10 mouse cellular contexts compared by ENCODE assay signal in genomic region chr4:106953760-106954159, GRCm38 (mm10). TPM values are rescaled to one million over a fixed set of nuclear protein-coding genes. Genes with fewer than 3 reads are reported as not detected.
DNase-seq lines count a peak whose midpoint lies in the region; ATAC-seq and TF ChIP-seq lines count a peak whose summit lies in the region.
"Had no signal": no experiment of that assay in that cellular context is flagged by ENCODE, and none has a peak within 500 bp of the region (broad histone marks: within the 10 kb centered on the region; RNA-seq: fewer than 3 reads in every experiment).

No protein-coding gene starts in this region.

- no peak for ATAC-seq in midbrain, embryonic 12.5 days (ENCODE audit: low FRiP score, low read depth)
- ATAC-seq in activated CD4-positive, CD25-positive, alpha-beta regulatory T cell, adult 4 months = no peak

- no peaks in the 10 kb centered on the region for H3K27me3 ChIP-seq in midbrain, embryonic 12.5 days
- H3K27me3 ChIP-seq: embryonic facial prominence, embryonic 15.5 days had no signal

- H3K4me3 ChIP-seq in left cerebral cortex, adult 2 months = no peak overlapping the region
- no peak overlapping the region for H3K4me3 ChIP-seq in midbrain, embryonic 12.5 days
- H3K4me3 ChIP-seq: embryonic facial prominence, embryonic 15.5 days had no signal

- no peak for DNase-seq in left cerebral cortex, adult 2 months (ENCODE audit: extremely low spot score in 1 of 2, low spot score in 2 of 2)
- DNase-seq in left cerebral cortex, postnatal 36 days (ENCODE audit: low spot score in 2 of 2) = no peak
- peak; percentile 92 for DNase-seq in brain, adult 2 months (ENCODE audit: low read depth, low spot score)
- peak; percentile 89 for DNase-seq in cerebellum, postnatal 25 days
- no peak for DNase-seq in spleen, postnatal 4 days (ENCODE audit: low spot score in 2 of 2)

- no peaks in the 10 kb centered on the region for H3K9me3 ChIP-seq in midbrain, embryonic 12.5 days
- H3K9me3 ChIP-seq: embryonic facial prominence, embryonic 15.5 days; G1E had no signal

- no peak overlapping the region for H3K4me2 ChIP-seq in midbrain, embryonic 12.5 days (replicated peaks)
- H3K4me2 ChIP-seq: embryonic facial prominence, embryonic 15.5 days had no signal

- H3K36me3 ChIP-seq in midbrain, embryonic 12.5 days = peaks cover 9% of the 10 kb centered on the region; the same call in 1 of the 2 replicates

- TF ChIP-seq CTCF in left cerebral cortex, adult 2 months (IDR thresholded peaks at IDR 0.05) = no peak

- H3K9ac ChIP-seq in midbrain, embryonic 12.5 days (replicated peaks) = 0 out of 2 replicates have a peak overlapping the region, but pooled peaks have one; percentile 7
- H3K9ac ChIP-seq: embryonic facial prominence, embryonic 15.5 days had no signal

- H3K27ac ChIP-seq in left cerebral cortex, adult 2 months = peak overlapping the region; percentile 79
- H3K27ac ChIP-seq in midbrain, embryonic 12.5 days (replicated peaks) = 0 out of 2 replicates have a peak overlapping the region, but pooled peaks have one; percentile 4
- H3K27ac ChIP-seq: embryonic facial prominence, embryonic 15.5 days; macrophage had no signal

- WGBS in midbrain, embryonic 12.5 days = 65% methylated on average over 5 of the region's 5 CpGs

- H3K4me1 ChIP-seq in midbrain, embryonic 12.5 days = peaks cover 88% of the 10 kb centered on the region

- intact Hi-C loops in left cerebral cortex, adult 2 months (cut with DNase I) = no loop called here
- intact Hi-C loops in left cerebral cortex, postnatal 36 days (cut with DNase I) = loop anchor here (5.0 kb wide), 1 partner anchor 41 kb away; the partner anchor contains the start of gene Ssbp3

RNA-seq across cellular contexts. Expression of gene Ssbp3, which starts 43.3 kb away (rescaled TPM):
- 100 to 1,000 TPM; 181 to 187 TPM for total RNA-seq in left cerebral cortex, adult 2 months (2021)
- 100 to 1,000 TPM; 160 to 182 TPM for total RNA-seq in left cerebral cortex, postnatal 36 days (2021)
- 277 and 309 TPM in 2 replicates for polyA plus RNA-seq in midbrain, embryonic 12.5 days (2016; fragmentation: Nextera tagmentation; extraction: Ambion mirVana)
- polyA plus RNA-seq in activated CD4-positive, CD25-positive, alpha-beta regulatory T cell, adult 4 months (2017; shearing (Covaris generic)) = 10 to 100 TPM; 42.9 to 48.0 TPM

Comparison
In these comparisons a context has a peak if more than half of its experiments do, and no peak if none do; other contexts are left out.
1. DNase-seq: peak in brain, adult 2 months (single experiment) and cerebellum, postnatal 25 days (2 of 2); none in left cerebral cortex, adult 2 months (0 of 2), left cerebral cortex, postnatal 36 days (0 of 2) and spleen, postnatal 4 days (0 of 2).